Mouse (Mus musculus) CD4-positive, CD25-positive, alpha-beta regulatory T cell, adult 2 months (primary cell): Measurements from ENCODE around the gene Ube2q2.
"Not testable (repeated sequence)": the region's sequence is repeated elsewhere in the genome, so short reads cannot be mapped to it uniquely, and the experiment has no call there.

ENCODE experiments used
- DNase-seq: peaks from one replicate; pipeline ENCODE4 v3.0.0-alpha.2; 2012; ENCODE audit warnings: low read depth, low spot score

Ube2q2 gene

DNA sequence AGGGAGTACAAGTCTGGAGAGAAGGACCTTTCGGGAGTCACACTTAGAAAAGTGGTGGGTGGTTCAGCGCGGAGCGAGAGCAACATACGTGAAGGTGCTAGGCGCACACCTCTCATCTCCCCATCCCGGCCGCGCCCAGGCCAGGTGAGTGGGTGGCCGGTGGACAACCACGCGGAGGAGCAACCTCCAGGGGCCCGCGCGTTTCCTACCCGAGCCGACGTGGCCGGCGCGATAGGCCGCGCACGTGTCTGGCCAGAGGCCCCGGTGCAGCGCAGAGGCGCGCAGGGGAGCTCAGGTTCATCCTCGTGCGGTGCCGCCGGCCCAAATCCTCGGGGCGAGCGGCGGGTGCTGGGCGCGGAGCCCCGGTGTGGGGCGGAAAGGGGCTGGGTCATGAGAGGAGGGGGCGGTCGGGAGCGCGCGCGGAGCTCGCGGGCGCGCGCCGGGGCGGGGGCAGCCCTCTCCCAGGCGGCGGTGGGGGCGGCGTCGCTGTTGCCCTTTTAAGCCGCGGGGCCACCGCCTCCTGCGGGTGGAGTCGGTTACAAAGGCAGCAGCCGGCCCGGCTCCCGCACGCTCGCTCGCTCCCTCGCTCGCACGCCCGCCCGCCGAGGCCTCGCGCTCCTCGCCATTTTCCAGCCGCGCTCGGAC lies at the start of gene Ube2q2:
Gene Ube2q2, plus strand, starts transcription at position 1 of the 645 bp plus-strand sequence.
- peak; percentile 84 for DNase-seq

DNA sequence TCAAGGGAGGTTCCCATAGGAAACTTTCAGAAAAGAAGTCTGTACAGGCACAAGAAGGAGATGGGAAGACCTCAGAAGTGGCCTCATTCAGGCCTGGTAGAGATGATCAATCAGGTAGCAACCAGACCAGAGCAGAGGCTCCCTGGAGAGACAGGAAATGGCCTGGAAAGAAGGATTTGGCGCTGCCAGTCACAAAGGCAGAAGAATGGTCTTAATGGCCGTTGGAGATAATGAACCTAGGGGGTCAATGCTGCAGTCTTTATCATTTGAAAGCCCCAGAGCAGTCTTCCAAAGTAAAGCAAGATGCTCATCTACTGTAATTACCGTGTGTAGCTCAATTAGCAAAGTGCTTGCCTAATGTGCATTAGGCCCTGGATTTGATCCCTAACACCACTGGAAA lies 47.5 kb upstream of the Ube2q2 start:
- DNase-seq, result no peak

DNA sequence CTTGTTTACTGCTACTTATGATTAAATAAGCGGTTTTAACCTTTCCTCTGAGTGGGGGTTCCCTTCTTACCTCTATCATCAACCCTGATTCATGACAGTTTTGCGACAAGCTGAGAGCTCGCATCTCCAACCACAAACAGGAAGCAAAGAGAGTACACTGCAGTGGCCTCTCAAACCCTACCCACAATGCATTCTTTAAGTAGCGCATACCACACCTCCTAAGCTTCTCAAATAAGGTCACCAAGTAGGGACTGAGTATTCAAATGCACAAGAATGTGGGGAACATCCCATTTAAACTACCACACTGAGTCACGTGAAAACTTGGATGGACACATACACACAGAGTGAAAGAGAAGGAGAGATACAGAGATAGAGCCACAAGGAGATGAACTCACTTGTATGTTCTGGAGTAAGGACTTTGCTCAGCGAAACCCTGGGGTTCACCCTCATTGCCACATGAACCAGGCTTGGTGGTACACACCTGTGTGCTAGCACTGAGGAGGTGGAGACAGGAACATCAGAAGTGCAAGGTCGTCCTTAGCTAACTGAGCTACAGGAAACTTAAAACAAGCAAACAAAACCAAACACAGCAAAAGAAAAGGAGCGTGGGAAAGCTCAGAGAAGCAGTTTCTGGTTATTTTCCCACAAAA lies 46.3 kb upstream of the Ube2q2 start:
- peak; percentile 27 for DNase-seq

DNA sequence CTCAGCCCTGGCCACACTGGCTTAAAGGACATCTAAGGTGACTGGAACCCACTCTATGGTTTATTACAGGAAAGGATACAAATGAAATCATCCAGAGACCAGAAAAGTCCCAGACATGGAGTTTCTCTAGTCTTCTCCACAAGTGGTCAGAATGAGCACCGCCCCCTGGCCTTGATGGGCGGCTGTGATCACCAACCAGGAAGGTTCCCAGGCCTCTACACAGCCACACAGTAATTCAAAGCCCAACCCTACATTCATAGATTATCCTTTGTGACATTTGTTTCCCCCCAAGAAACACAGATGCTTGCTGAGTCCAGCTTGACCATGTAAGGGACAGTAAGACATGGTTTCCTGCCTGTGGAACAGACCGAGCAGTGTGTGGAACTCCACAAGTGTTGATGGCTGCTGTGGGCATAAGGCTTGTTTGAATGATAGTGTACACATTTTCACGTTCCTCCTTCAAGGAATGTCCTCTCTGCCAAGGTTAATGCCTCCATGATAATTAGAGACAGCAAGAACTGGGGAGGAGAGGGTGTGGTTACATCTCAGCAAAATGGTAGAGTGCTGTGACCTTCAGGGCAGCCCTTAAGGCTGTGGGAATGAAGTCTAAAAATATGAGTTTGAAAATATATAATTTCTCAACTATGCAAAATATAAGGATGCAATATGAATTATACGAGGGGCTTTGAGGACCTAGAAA lies 45.6 kb upstream of the Ube2q2 start:
- no peak for DNase-seq

DNA sequence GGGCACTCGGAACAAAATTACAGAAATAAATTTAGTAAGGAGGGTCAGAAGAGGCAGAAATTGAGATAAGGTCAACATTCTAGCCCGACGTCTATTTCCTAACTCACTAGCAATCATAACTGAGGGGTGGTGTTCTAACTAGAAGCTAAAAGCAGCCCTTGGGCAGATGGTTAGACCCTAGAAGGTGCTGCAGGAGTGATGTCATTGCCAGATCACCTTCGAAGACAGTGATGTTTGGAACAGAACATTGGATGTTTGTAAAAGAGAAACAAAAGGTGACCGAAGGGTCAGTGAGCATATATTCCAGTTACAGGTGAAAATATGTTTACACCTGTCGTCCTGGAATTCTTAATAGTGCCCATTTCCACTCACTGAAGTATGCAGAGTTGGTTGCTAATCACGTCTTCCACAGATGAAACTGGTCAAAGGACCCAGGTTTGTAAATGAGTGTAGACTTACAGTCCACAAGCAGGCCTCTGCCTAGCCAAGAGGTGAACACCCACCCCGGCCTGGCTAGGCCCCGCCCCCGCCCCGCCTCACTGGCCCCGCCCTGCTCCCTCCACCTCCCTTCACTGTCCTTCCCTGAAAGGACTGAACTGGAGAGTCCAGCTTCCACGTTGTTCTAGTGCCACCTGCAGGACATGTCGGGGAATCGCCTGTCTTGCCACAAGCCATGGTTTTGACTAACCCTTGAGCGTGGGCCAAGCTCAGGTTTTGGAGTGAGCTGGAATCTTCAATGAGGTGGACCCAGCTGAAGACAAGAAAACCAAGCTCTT lies 38.4 kb upstream of the Ube2q2 start:
- peak; percentile 88 for DNase-seq

DNA sequence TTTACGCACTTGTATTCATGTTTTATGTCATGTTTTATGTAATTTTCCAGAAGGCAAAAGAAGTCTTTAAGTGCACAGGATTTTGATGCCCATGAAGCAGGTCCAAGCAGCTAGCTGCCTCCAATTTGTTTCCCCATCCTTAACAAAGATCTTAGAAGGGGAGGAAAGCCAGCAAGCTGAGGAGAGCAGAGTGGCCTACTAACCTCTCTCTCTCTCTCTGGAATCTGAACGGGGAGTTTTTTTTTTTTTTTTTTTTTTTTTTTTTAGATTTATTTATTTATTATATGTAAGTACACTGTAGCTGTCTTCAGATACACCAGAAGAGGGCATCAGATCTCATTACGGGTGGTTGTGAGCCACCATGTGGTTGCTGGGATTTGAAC lies 37.8 kb upstream of the Ube2q2 start:
- not testable (repeated sequence) for DNase-seq

DNA sequence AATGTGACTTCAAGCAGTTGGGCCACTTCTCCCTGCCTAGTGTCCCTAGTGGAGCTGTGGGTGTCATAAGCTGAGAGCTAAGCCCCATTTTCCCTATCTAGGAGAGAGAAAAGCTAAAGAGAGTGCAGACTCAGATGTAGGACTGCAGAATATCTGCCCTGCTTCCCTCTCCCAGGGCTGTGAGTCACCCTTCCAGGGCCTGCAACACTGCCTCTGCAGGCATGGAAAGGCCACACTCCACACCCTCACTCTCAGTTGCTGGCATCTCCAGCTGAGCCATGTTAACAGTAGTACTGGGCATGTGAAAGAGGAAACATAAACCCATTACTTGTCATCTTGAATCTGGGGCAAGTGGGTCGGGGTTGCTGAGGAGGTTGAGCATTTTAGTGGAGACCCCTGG lies 33.9 kb upstream of the Ube2q2 start:
- no peak for DNase-seq

DNA sequence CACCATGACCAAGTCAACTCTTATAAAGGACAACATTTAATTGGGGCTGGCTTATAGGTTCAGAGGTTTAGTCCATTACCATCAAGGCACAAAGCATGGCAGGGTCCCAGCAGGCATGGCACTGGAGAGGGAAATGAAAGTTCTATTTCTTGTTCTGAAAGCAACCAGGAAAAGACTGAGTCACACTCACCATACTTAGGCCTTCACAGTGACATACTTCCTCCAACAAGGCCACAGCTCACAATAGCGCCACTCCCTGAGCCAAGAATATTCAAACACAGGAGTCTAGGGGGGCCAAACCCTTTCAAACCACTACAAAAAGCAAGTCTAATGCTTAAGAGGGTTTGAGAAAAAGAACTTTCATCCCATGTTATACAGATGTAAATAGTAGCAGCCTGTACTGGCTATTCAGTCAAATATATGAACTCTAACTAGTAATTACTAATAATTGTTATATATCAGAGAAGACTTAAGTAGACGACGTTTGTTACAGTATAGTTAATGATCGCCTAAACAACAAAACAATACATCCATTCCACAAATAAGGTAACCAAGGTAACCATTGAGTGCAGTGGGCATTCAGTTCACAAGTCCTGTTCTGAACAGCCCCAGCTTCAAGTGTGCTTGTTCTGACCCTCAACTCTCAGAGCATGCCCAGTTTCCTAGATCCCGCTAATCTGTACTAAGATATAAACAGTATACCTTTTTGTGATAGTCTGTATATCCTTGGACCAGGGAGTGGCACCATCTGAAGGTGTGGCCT lies 31.2 kb upstream of the Ube2q2 start:
- no peak for DNase-seq

DNA sequence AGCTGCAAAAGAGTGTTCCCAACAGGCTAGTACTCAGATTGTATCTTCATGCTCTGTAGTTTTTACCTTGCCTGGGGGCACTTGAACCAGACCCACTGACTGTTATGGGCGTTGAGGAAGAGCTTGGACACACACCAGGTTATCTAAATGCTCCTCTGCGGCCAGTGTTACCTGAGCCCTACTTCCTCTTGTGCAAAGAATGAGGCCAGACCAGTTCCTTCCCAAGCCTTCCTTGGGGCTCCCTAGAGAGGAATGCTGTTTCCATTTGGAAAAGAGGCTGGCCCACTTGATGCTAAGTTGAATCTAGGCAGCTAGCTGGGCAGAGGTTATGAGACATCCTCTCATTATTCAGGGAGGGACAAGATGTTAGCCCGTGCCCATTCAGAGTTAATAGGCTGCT lies 26.1 kb upstream of the Ube2q2 start:
- DNase-seq, result no peak

DNA sequence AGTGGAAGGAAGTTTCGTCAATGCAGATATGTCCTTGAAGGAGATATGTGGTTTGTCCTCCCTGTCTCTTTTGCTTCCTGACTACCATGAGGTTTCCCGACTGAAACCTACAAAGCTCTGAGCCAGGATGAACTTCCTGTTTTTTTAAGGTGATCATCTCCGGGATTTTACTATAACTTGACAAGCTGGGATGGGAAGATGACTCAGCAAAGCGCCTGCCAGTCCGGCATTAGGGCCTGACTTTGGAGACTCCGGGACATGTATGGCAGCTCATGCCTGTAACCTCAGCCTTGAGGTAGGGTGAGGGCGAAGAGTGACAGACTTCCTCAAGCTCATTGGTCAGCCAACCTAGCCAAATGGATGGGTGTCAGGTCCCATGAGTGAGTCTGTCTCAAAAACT lies 22.9 kb upstream of the Ube2q2 start:
- DNase-seq, result peak; percentile 10

DNA sequence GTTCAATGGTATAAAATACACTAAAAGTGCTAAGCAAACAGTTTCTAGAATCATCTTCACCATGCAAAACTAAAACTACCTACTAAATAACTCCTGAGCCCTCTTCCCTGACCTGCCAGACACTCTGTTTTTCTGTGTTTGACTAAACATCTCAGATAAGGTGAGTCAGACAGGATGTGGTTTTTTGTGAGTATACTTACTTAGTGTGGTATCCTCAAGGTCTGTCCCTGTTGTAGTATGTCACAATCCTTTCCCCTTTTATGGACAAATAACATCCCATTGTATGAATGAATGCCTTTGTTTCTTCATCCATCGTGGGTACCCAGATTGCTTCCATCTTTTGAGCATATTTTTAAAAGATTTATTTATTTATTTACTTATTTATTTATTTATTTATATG lies 22.4 kb upstream of the Ube2q2 start:
- DNase-seq, result peak; percentile 53

DNA sequence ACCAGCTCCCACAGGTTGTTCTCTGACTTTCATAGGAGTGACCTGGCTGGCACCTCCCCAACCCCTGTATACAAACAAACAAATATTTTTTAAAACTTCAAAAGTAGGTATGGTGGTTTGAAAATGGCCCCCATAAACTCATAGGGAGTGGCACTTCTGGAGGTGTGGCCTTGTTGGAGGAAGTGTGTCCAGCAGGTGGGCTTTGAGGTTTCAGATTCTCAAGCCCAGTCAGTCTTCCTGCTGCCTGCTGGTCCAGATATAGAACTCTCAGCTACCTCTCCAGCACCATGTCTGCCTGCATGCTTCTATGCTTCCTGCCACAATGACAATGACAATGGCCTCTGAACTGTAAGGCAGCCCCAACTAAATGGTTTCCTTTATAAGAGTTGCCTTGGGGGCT lies 16.8 kb upstream of the Ube2q2 start:
- DNase-seq, result no peak

DNA sequence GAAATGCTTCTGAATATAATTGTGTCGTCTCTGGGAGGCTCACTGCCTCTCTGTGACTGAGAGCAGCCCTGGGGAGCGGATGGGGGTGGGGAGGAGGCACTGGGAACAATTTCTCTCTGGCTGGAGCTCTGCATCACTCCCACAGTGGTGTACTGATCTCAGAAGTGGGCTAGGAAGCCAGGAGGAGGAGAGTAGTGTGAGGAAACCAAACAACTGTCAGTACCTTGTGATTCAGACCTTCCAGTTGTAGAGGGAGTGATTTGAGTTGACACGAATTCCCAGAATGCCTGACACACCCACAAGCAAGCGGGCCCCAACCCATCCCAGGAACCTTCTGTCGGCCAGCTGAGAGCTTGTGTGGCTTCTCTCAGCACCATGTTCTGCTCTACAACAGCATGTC lies 12.1 kb upstream of the Ube2q2 start:
- no peak for DNase-seq

DNA sequence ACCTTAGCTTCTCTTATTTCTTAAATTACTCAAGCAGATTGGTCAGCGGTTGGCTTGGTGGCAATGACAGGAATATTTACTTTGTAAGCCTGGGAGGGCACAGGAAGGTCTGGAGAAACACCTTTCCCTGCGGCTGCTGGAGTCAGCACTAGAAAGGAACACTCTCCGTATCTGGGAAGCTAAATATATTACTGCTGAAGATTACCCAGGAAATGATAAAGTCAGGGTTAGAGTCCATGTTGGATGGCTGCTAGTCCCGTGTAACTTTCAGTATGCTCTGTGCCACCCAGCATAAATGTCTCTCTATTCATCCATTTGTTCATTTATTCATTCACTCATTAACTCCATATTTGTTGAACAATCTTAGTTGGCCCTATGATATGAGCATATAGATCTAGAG lies 11.5 kb upstream of the Ube2q2 start:
- no peak for DNase-seq

DNA sequence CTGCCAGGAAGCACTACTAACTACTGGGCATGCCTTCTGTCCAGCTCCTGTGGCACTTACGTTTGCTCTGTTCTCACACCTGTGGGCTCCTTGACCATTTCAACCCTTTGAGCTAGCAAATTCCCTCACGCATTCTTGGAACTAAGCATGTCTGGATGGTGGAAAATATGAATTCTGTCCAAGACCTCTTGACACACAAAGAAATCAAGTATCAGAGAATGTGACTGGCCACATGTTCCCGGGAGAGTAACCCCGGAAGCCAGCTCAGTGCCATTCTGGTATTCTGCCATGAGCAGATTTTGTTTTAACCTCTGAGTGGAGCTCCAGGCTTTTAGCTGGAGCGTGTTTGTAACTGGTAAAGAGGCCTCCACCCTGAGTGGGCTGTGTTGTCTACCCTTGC lies 8.7 kb upstream of the Ube2q2 start:
- no peak for DNase-seq

DNA sequence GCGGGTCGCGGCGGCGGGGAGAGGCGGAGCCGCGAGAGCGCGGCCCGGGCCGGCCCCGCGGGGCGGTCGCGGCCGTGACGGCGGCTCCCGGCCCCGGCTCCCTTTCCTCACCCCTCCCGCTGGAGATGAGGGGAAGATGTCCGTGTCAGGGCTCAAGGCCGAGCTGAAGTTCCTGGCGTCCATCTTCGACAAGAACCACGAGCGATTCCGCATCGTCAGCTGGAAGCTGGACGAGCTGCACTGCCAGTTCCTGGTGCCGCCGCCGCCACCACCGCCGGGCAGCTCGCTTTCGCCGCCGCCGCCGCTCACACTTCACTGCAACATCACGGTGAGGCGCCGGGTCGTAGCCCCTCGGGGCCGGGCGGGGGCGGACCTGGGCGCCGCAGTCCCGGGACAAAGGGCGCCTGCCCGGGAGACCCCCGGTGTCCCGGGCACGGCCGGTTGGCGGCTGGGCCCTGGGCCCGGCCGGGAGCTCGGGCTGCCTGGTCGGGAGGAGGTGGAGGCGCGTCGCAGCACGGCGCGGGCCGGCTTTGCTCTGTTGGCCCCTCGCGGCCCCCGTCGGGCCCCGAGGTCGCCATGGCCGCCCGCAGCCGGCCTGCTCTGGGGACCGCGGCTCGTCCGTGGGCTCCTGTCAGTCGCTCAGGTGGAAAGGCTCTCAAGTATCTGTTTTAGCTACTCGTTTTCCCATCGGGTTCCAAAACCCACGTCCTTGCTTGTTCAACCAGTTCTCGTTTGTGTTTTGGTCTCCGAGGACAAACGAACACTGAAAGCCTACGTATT lies 1.0 kb downstream of the Ube2q2 start:
- peak; percentile 62 for DNase-seq

DNA sequence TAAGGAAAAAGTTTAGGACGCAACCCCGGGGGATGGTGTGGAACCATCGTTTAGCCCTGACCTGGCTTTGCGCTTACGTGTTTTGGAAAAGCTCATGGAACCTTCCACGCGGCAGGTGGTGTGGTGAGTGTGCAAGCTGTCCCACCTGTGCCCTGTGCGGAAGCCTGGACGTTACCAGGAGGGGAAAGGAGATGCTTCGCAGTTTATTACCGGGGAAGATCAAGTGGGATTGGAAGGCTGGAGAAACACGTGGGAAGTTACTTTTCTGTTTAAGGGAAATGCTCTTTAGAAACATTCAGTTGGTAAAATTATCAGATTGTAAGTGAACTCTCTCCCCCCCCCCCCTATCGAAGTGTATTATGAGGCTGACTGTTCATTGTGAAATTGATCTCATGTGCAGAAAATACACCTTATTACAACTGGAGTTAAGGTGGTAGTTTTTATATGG lies 1.6 kb downstream of the Ube2q2 start:
- DNase-seq, result no peak

DNA sequence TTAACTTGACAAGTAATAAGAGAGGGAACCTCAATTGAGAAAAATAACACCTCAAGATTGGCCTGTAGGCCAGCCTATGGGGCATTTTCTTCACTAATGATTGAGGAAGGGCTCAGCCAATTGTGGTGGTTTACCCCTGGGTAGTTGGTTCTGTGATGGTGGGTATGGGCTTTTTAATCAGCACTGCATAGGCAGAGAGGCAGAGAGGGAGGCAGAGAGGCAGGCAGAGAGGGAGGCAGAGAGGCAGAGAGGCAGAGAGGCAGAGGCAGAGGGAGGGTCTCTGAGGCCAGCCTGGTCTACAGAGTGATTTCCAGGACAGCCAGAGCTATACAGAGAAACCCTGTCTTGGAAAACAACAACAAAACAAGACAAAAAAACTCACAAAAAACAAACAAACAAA lies 2.4 kb downstream of the Ube2q2 start:
- DNase-seq, result peak; percentile 18

DNA sequence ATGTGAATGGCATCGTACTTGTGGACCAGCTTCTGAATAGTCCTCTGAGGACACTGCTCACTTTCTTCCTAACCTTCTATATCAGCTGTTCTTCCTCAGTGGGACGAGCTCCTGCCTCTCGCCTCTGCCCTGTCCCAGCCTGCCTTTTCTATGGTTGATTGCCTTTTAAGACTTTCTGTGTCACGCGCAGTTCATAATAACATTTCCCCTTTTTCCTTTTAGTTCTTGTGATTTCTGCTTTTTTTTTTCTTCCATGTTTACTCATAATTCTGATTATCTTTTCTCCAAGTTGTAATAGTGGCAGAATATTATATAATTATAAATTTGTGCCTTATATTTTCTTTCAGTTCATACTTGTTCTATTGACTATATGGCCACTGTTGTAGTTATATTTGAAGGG lies 4.3 kb downstream of the Ube2q2 start:
- no peak for DNase-seq

DNA sequence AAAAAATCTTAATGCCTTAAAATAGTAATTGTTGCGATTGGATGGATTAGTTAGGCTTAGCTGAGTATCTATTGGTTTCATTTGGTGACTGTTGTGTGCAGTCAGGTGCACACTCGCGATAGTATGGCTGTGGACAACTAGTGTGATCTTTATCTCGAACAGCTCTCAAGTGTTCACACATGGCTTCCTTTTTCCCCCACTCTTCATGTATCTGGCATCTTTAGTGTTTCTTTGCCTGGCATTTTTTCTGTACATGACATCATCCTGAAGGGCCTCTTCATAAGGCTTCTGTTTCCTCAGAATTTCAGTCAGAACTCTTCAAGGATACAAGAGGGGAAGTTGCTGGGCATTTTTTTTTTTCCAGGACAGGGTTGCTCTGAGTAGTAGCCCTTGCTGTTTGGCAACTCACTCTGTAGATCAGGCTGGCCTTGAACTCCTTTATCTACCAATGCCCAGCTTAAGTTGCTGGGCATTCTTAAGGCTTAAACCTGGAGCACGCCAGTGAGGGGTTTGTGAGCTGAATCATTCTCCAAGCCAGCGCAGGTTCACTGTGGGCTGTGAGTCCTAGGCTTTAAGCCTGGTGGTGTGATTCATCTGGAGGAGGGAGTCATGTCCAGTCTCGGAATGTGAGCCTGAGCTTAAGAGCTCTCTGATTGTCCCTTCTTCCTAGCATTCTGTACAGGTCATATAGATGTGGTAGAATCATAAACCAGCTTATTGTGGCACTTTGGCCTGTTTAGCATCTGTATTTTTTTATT lies 22.2 kb downstream of the Ube2q2 start:
- DNase-seq, result no peak
